Mouse (Mus musculus): Measurements from ENCODE around the gene Sort1.
"Not testable (repeated sequence)": the region's sequence is repeated elsewhere in the genome, so short reads cannot be mapped to it uniquely, and the experiment has no call there.

Gene Sort1

GRCm38 (mm10) chr3:108283781-108284601 lies at the start of gene Sort1:
Gene Sort1 (plus strand): TSS chr3:108284082.
- peak; percentile 55 for DNase-seq (ENCODE audit: low read depth, low spot score)

- DNase-seq (ENCODE audit: low read depth, low spot score) = peak; percentile 15
Measured at GRCm38 (mm10) chr3:108237474-108238102, 46.3 kb upstream of the Sort1 start.

GRCm38 (mm10) chr3:108241243-108241839 lies 42.5 kb upstream of the Sort1 start:
- DNase-seq (ENCODE audit: low read depth, low spot score) = no peak

GRCm38 (mm10) chr3:108246857-108247256 lies 37.0 kb upstream of the Sort1 start:
- DNase-seq (ENCODE audit: low read depth, low spot score) = no peak

- peak; percentile 99 for DNase-seq (ENCODE audit: low read depth, low spot score)
Measured at GRCm38 (mm10) chr3:108256719-108257637, 26.9 kb upstream of the Sort1 start, which contains the start of gene Psma5. Gene Psma5 (plus strand): TSS chr3:108256926.

- DNase-seq (ENCODE audit: low read depth, low spot score) = peak; percentile 16
Measured at GRCm38 (mm10) chr3:108257831-108258500, 25.9 kb upstream of the Sort1 start.

GRCm38 (mm10) chr3:108259319-108259718 lies 24.6 kb upstream of the Sort1 start:
- DNase-seq (ENCODE audit: low read depth, low spot score) = no peak

GRCm38 (mm10) chr3:108279495-108279894 lies 4.4 kb upstream of the Sort1 start:
- not testable (repeated sequence) for DNase-seq (ENCODE audit: low read depth, low spot score)

GRCm38 (mm10) chr3:108282401-108283240 lies 1.3 kb upstream of the Sort1 start:
- DNase-seq (ENCODE audit: low read depth, low spot score) = peak; percentile 59

- no peak for DNase-seq (ENCODE audit: low read depth, low spot score)
Measured at GRCm38 (mm10) chr3:108283241-108283561, 681 bp upstream of the Sort1 start.

- no peak for DNase-seq (ENCODE audit: low read depth, low spot score)
Measured at GRCm38 (mm10) chr3:108285078-108285711, 1.3 kb downstream of the Sort1 start.

GRCm38 (mm10) chr3:108286671-108287439 lies 3.0 kb downstream of the Sort1 start:
- DNase-seq (ENCODE audit: low read depth, low spot score) = no peak

- no peak for DNase-seq (ENCODE audit: low read depth, low spot score)
Measured at GRCm38 (mm10) chr3:108287811-108288805, 4.2 kb downstream of the Sort1 start.

GRCm38 (mm10) chr3:108289311-108290130 lies 5.6 kb downstream of the Sort1 start:
- no peak for DNase-seq (ENCODE audit: low read depth, low spot score)

- DNase-seq (ENCODE audit: low read depth, low spot score) = no peak
Measured at GRCm38 (mm10) chr3:108291036-108291799, 7.3 kb downstream of the Sort1 start.

GRCm38 (mm10) chr3:108294398-108294797 lies 10.5 kb downstream of the Sort1 start:
- no peak for DNase-seq (ENCODE audit: low read depth, low spot score)

Measured in CD4-positive, CD25-positive, alpha-beta regulatory T cell, adult 2 months (primary cell).